Mouse (Mus musculus) ES-E14 (cell line): ENCODE data around the gene Atp8a1. TPM values are rescaled to one million over a fixed set of nuclear protein-coding genes. Genes with fewer than 3 reads are reported as not detected.

Experiments used
- DNase-seq: peaks from one replicate; pipeline ENCODE4 v3.0.0-alpha.2; 2013; ENCODE audit warnings: low read depth, low spot score
- H3K27ac ChIP-seq: 2 replicates; pipeline ENCODE4 v1.5.1; 2012; ENCODE audit warnings: low read depth, mild to moderate bottlenecking, low read length, moderate library complexity, mixed read lengths; ENCODE audit not compliant: poor library complexity, insufficient read depth, severe bottlenecking
- H3K36me3 ChIP-seq: 2 replicates; pipeline ENCODE4 v1.6.1; 2012; ENCODE audit warnings: mild to moderate bottlenecking, low read length, moderate library complexity, mixed read lengths; ENCODE audit not compliant: control insufficient read depth, poor library complexity, insufficient read depth, severe bottlenecking
- H3K4me1 ChIP-seq, 2 experiments: fragments of 150-350 bp in 1 of 2; sonication (generic) in 1 of 2; 2 replicates each; pipeline ENCODE4 v1.6.1; 2012; ENCODE audit warnings: low read length in 2 of 2, mild to moderate bottlenecking in 1 of 2, mixed read lengths in 1 of 2; ENCODE audit not compliant: control insufficient read depth in 2 of 2, insufficient read depth in 2 of 2, poor library complexity in 1 of 2
- H3K4me3 ChIP-seq, 2 experiments: fragments of 150-350 bp in 1 of 2; sonication (generic) in 1 of 2; 2 replicates each; pipeline ENCODE4 v1.5.1; 2012; ENCODE audit warnings: low read length in 2 of 2, low read depth in 1 of 2, mild to moderate bottlenecking in 1 of 2, mixed read lengths in 1 of 2; ENCODE audit not compliant: insufficient read depth in 1 of 2, poor library complexity in 1 of 2, severe bottlenecking in 1 of 2
- H3K9ac ChIP-seq: 2 replicates; pipeline ENCODE4 v1.6.1; 2012; ENCODE audit warnings: low read depth, mild to moderate bottlenecking, low read length, mixed read lengths; ENCODE audit not compliant: poor library complexity, insufficient read depth, severe bottlenecking
- H3K9me3 ChIP-seq: fragments of 150-350 bp; sonication (generic); 2 replicates; pipeline ENCODE4 v1.6.1; 2012; ENCODE audit warnings: low read depth, mild to moderate bottlenecking, low read length; ENCODE audit not compliant: control insufficient read depth, insufficient read depth
- CHD2 ChIP-seq: IDR thresholded peaks from 2 replicates; pipeline ENCODE4 v1.6.1; 2014; ENCODE audit warnings: mild to moderate bottlenecking, low read depth, low read length, inconsistent platforms
- HCFC1 ChIP-seq: IDR thresholded peaks from 2 replicates; pipeline ENCODE4 v1.6.1; 2012; ENCODE audit warnings: low read length, inconsistent platforms, borderline replicate concordance; ENCODE audit not compliant: insufficient read depth
- MAFK ChIP-seq: IDR thresholded peaks from 2 replicates; pipeline ENCODE4 v1.6.1; 2014; ENCODE audit warnings: mild to moderate bottlenecking, low read depth, low read length, inconsistent platforms; ENCODE audit not compliant: insufficient read depth
- ZC3H11A ChIP-seq: IDR thresholded peaks from 2 replicates; pipeline ENCODE4 v1.6.1; 2012; ENCODE audit warnings: low read depth, mild to moderate bottlenecking, inconsistent platforms, low read length, borderline replicate concordance
- ZNF384 ChIP-seq: IDR thresholded peaks from 2 replicates; pipeline ENCODE4 v1.6.1; 2012; ENCODE audit warnings: low read depth, low read length, inconsistent platforms
- in situ Hi-C, 2 experiments: fragments of 600-800 bp; cut with MboI; formaldehyde crosslinking; loops; one replicate each; pipeline ENCODE4 v1.15.1; 2025; ENCODE audit warnings: low sequenced_read_pairs in 2 of 2, inconsistent platforms in 1 of 2; ENCODE audit not compliant: unreplicated experiment in 2 of 2
- total RNA-seq: library from RNA; depleted of rRNA; stranded (reverse); fragments of 300-350 nt; gene quantifications from 2 replicates; pipeline ENCODE4 v1.2.3, GENCODE M21; 2012

Atp8a1 gene
- total RNA-seq, 1 experiment, result 13.7 TPM

DNA sequence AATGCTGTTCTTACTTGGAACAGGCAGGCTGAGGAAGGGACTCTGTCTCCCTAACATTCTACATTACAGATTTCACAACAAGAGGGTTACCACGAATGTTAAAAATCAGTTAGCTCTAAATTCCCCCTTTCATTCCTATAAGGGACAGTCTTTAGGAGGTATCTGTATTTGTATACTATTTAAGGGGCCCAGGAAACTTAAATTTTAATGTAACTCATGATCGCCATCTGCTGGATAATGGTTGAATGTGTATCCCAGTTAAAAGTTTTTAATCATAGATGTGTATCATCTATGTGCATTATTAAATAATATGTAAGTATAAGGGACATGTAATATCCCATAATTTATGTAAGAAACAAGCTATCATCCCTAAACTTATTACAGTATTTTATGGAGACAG, 119.5 kb downstream of the Atp8a1 start:
- Histone ChIP-seq H3K4me1 (no peaks in the 10 kb centered on the region), H3K27ac (no peak overlapping the region), H3K4me3 (no peak overlapping the region), H3K36me3 (peaks cover 2% of the 10 kb centered on the region; the same call in 1 of the 2 replicates), H3K9me3 (no peaks in the 10 kb centered on the region), H3K9ac (no peak overlapping the region)
- in situ Hi-C loops, result loop anchor here (5.0 to 25.0 kb wide), 2 partner anchors 190 to 195 kb away; no protein-coding TSS in a partner anchor
- TF ChIP-seq ZNF384 (no peak), ZC3H11A (no peak)
- DNase-seq, result peak; percentile 11

- no peak for TF ChIP-seq ZNF384
- TF ChIP-seq ZC3H11A, result no peak
- no peak for TF ChIP-seq HCFC1
- no peak for TF ChIP-seq MAFK
- TF ChIP-seq CHD2, result no peak
- H3K9ac ChIP-seq, result no peak overlapping the region
- H3K4me1 ChIP-seq, result no peaks in the 10 kb centered on the region
- H3K9me3 ChIP-seq, result no peaks in the 10 kb centered on the region
- DNase-seq, result no peak
- no peak overlapping the region for H3K27ac ChIP-seq
- no peak overlapping the region for H3K4me3 ChIP-seq
- in situ Hi-C loops, result loop anchor here (5.0 to 25.0 kb wide), 2 partner anchors 190 to 195 kb away; no protein-coding TSS in a partner anchor
- peaks cover 2% of the 10 kb centered on the region; the same call in 1 of the 2 replicates for H3K36me3 ChIP-seq
Measured at GRCm38 (mm10) chr5:67726810-67727209, 120.4 kb downstream of the Atp8a1 start.

DNA sequence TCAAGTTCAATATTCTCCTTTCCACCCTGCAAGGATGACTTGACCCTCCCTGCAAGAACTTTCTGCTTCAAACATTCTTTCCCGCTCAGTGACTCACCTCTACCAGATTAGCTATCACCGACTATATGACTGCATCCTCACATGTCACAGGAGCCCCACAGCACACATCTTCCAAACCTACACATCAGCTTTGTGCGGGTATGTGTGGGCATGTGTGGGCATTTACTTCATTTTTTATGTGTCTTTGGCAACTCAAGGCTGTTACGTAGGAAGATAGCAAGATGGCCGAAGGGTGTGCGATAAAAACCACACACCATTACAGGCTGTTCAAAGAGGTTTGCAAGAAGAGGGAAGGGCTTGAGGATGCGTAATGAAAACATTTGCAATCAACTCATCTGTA, 145.6 kb downstream of the Atp8a1 start:
- Histone ChIP-seq H3K9ac (no peak overlapping the region), H3K27ac (no peak overlapping the region), H3K4me3 (no peak overlapping the region), H3K9me3 (no peaks in the 10 kb centered on the region), H3K4me1 (peaks cover 0 to 6% of the 10 kb centered on the region in 2 experiments; a peak in 1 of 4 replicates), H3K36me3 (no peaks in the 10 kb centered on the region; the same call in 1 of the 2 replicates)
- no peak for DNase-seq
- in situ Hi-C loops, result no loop called here
- no peak for TF ChIP-seq ZC3H11A
- no peak for TF ChIP-seq MAFK
- no peak for TF ChIP-seq CHD2

DNA sequence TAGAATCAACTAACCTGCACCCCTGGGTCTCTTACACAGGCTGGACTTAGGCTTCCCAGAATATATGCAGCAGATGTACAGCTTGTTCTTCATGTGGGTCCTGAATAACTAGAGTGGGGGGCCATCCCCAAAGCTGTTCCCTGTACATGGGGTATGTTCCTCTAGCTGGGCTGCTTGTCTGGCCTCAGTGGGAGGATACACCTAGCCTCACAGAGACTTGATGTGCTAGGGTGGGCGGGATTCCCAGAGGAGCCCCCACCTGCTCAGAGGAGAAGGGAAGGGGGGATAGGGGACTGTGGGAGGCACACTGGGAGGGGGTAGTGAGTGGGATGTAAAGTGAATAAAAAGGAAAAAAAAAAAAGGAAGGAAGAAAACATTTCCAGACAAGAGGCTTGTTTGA, 147.8 kb downstream of the Atp8a1 start:
- Histone ChIP-seq H3K9ac (no peak overlapping the region), H3K4me1 (peaks cover 0 to 6% of the 10 kb centered on the region in 2 experiments; a peak in 1 of 4 replicates), H3K4me3 (no peak overlapping the region), H3K27ac (no peak overlapping the region), H3K9me3 (no peaks in the 10 kb centered on the region), H3K36me3 (no peaks in the 10 kb centered on the region; the same call in 1 of the 2 replicates)
- in situ Hi-C loops, result no loop called here
- no peak for TF ChIP-seq MAFK
- no peak for TF ChIP-seq HCFC1
- no peak for TF ChIP-seq CHD2
- no peak for TF ChIP-seq ZC3H11A
- TF ChIP-seq ZNF384, result no peak
- DNase-seq, result no peak

DNA sequence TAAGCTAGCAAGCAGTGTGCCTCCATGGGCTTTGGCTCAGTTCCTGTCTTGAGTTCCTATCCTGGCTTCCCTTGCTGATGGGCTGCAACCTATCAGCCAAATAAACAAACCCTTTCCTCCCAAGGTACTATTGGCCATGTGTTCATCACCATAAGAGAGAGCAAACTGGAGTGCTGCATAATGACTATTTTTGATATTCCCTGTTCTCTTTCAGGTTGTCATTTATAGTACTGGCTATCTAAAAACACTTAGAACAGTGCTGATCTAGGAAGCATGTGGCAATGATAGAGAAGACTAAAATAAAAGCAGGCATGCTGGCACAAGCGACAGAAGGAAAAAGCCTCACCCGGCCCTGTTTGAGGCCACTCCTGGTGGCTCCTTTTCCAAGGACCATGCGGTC, 149.1 kb downstream of the Atp8a1 start:
- no peak overlapping the region for H3K9ac ChIP-seq
- no peaks in the 10 kb centered on the region for H3K9me3 ChIP-seq
- peaks cover 0 to 6% of the 10 kb centered on the region in 2 experiments; a peak in 1 of 4 replicates for H3K4me1 ChIP-seq
- in situ Hi-C loops, result no loop called here
- no peak overlapping the region for H3K27ac ChIP-seq
- H3K36me3 ChIP-seq, result no peaks in the 10 kb centered on the region; the same call in 1 of the 2 replicates
- H3K4me3 ChIP-seq, result no peak overlapping the region
- TF ChIP-seq HCFC1, result no peak
- TF ChIP-seq ZC3H11A, result no peak
- no peak for TF ChIP-seq MAFK
- no peak for TF ChIP-seq CHD2
- no peak for TF ChIP-seq ZNF384
- DNase-seq, result no peak
